Mouse (Mus musculus) urinary bladder, adult 2 months (tissue): ENCODE data around the gene Tom1l1. TPM values are rescaled to one million over a fixed set of nuclear protein-coding genes. Genes with fewer than 3 reads are reported as not detected.

Experiments used
- DNase-seq: peaks from one replicate; pipeline ENCODE4 v3.0.0; 2022; ENCODE audit warnings: low spot score
- polyA plus RNA-seq: library from polyadenylated mRNA; depleted of rRNA; stranded (reverse); fragments of >200 nt; gene quantifications from 2 replicates; pipeline ENCODE4 v1.2.3, GENCODE M21; 2012

Gene Tom1l1
- polyA plus RNA-seq, 1 experiment = 11.1 TPM

GRCm38 (mm10) chr11:90675479-90676110 is 12.6 kb downstream of the Tom1l1 start:
- DNase-seq = no peak

- no peak for DNase-seq
These were observed 20.8 kb downstream of the Tom1l1 start for GRCm38 (mm10) chr11:90667325-90667724.

- DNase-seq = no peak
These were observed 21.2 kb downstream of the Tom1l1 start for GRCm38 (mm10) chr11:90666916-90667315.

GRCm38 (mm10) chr11:90666144-90666757 is 21.9 kb downstream of the Tom1l1 start:
- no peak for DNase-seq

DNA sequence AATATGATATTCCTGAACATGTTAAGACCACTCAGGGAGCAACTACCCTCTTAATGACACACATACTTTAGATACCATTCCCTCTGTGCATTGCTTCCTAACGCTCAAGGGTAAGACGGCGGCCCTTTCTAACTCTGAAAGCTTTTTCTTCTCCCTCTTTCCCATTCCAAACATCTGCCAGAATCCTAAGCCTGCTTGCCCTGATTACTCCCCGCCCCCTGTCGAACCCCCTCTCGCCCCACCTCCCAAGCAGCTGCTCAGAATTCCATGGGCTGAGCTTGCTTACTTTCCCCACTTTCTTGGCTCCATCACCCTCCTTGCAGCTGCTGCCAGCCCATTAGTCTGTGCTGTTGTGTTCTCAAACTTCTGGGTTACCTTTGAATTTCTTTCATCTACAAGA is 23.0 kb downstream of the Tom1l1 start:
- no peak for DNase-seq

DNA sequence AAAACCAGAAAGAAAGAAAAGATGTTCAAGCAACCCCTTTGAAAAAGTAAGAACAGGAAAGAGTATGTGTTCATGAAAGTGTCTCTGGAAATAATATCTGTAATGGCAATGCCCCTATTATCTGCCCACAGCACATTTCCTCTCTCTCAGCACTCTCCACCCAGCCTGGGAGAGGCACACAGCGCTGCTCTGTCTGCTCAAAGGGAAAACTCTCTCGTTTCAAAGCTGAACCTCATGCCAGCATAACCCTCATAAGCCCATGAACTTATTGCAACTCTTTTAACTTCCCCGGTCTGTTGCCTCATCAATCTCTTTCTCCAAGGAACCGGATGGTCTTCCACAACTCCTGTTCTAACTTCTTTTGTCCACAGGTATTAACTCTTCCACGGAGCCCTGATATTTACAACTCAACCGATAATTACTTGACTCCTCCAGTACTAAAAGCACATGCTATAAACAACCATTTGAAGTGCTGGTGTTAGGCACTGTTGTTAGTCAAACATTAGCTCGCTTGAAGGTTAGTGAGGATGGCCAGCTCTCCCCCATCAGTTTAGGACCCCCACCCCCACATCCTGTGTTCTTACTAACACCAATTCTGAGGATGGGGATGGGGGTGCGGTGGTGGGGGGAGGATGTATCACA is 23.7 kb downstream of the Tom1l1 start:
- DNase-seq = no peak

- no peak for DNase-seq
These were observed 24.4 kb downstream of the Tom1l1 start for GRCm38 (mm10) chr11:90663618-90664297.

- no peak for DNase-seq
These were observed 25.1 kb downstream of the Tom1l1 start for GRCm38 (mm10) chr11:90663052-90663451.

DNA sequence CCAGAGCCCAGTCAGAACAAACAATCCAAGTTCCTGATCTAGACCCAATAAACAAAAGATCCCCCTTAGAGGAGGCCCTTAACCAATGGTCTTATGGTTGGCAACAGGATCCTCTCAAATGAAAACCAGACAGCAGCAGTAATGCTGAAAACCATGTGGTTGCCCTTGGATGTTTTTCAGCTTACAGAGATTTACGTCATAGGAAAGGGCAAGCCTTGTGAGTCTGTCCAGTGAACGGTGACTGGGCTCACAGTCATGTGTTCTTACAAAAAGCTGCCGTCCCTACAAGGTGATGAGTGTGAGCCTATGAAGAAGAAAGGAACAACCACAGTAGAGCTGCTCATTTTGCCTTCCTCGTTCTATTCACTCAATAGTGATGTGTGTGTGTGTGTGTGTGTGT is 27.5 kb downstream of the Tom1l1 start:
- DNase-seq = no peak

GRCm38 (mm10) chr11:90657527-90657926 is 30.6 kb downstream of the Tom1l1 start:
- no peak for DNase-seq

- DNase-seq = no peak
These were observed 35.6 kb downstream of the Tom1l1 start for GRCm38 (mm10) chr11:90652603-90653002.

DNA sequence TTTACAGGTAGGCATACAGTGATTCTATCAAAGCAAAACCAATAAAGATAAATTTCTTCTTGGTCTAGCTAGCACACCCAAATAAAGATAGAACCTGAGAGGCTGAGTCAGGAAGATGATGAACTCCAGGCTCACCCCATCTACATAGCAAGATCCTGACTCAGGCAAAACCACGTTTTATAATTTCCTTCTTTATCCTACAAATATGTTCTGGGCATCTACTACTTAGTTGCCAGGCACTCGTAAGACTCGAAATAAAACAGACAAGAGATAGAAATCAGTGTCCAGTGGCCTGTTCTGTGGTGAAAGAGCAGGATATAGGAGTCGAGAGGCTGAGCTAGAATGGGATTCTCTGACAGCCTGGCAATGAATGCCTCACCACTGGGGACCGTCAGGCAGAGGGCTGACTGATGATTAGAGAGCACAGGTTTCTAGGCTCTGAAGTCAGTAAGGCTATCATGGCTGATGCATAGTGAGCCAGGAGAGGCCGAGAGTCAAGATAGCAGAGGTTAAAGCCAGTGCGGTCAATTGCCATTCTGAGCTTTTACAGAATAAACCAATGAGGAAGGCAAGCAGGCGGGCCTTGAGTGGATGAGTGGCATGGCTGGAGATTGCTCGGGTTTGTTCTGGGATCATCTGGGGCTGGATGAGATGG is 37.8 kb downstream of the Tom1l1 start:
- DNase-seq = no peak

DNA sequence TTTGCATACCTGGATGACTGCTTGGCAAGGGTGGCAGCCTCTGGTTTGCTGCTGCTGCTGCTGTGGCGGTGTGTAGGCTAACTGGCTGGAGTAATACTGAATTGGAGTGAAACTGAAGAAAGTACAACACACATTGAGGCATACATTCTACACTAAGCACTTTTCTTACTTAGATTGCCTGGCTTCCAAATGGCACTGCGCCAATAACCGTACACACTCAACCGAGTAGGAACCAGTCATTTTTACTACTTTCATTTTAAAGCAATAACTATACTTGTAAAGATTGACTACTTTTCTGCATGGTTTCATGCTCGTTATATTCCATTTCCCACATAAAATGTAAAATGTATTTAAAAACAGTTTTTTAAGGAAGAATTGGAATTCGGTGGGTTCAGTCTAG is 38.4 kb downstream of the Tom1l1 start:
- DNase-seq = no peak

- DNase-seq = no peak
These were observed 49.8 kb downstream of the Tom1l1 start for GRCm38 (mm10) chr11:90638312-90638830.

DNA sequence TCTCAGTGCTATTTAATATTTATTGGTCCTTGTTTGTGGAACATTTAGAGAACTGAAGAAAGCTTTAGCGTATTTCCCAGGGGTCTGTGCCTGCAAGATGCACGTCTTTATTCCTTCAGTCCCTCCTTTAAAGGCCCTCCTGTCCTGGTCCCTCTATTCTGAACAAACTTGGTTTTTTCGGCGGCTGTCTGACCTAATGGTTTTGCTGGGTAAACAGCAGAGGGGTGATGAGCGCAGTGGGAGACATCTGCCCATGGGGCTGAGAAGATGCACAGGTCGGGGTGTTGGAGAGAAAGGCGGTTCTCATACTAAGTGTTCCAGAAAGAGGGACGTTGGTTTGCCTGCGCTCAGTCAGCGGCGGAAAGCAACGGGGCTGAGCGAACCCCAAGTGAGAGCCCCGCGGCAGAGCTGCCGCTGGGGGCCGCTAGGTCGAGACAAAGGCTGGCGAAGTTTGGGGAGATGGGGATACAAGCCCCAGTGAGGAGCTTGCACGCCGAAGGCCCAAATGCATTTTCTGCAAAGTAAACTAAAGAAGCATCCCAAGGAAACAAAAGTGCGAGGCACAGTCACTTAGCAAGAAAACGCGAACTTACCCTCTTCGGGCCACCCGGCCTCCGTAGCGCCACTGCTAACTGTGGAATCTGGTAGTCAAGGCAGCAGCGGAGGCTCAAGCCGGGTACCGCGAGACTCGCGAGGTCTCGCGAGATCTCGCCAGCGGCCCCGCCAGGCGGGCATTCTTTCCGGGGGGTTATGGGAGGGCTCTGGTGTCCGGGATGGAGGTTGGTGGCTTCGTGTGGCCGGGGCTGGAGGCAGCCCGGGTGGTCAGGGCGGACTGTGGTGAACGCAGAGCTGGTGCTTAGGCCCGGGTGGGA is 50.5 kb downstream of the Tom1l1 start, which contains the start of the genes Stxbp4 and Cox11:
Gene Stxbp4, minus strand, starts transcription at position 645 of the 872 bp plus-strand sequence.
Gene Cox11, plus strand, starts transcription at position 734 of the 872 bp plus-strand sequence.
- DNase-seq = peak; percentile 88

DNA sequence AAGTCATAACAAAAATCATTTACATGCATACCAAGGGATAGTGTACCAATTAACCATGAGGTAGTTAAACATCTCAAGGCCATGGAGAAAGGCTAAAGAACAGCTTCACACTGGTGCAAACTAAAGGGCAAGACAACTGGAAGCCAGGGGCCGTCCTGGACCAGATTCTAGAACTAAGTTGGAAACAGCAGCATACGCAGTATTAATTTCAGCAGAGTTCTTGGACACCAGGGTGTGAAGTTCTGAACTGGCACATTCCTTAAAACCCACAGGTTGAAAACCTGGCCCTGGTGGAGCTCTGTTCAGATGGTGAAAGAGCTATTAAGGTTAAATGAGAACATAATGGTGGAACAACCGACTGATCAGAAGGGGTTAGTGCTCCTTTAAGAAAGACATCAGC is 53.5 kb downstream of the Tom1l1 start:
- no peak for DNase-seq

- no peak for DNase-seq
These were observed 55.7 kb downstream of the Tom1l1 start for GRCm38 (mm10) chr11:90632480-90632879.

- no peak for DNase-seq
These were observed 60.4 kb downstream of the Tom1l1 start for GRCm38 (mm10) chr11:90627751-90628150.

GRCm38 (mm10) chr11:90625174-90625573 is 63.0 kb downstream of the Tom1l1 start:
- DNase-seq = no peak

DNA sequence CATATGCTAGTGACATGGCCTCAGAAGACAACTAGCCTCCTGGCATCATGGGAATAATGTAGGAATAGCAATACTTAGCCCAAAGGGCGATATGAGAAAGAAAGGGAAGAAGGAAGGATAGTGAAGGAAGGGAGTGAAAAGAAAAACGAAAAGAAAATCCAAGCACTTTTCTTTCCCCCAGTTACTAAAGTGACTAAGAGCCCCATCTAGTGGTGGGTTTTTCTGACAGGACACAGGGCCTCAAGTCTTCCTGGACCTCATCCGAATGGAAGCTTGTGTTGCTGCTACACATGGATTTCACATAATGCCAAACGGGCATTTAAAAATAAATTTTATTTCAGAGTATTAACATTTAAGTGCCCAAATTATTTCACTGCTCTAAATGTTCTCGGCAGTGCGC is 64.7 kb downstream of the Tom1l1 start:
- DNase-seq = no peak

DNA sequence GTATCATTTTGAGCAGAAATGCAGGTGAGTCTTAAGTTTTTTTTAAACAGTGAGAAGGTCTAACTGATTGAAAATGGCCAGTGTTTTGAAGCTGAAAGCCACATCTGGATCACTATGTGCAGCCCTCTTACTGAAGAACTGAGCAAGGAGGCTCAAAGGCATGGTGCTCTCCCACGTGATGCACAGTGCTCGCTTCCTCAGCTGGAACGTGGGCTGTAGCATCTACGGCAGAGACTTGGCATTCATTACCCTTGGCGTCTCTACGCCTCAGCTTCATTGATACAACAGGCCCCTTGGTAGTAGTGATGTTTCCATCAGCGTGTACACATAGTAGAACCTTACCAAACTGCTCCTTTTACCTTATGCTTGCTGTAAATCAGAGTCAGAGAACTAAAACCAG is 65.7 kb downstream of the Tom1l1 start:
- DNase-seq = no peak
